Mouse (Mus musculus) neural tube, embryonic 12.5 days (tissue): ENCODE results near the gene Txnl4b. TPM values are rescaled to one million over a fixed set of nuclear protein-coding genes. Genes with fewer than 3 reads are reported as not detected.

Experiments
- ATAC-seq: fragments of 200-750 bp; cut with Nextera tagmentation; 2 replicates; pipeline ENCODE4 v1.8.0; 2017; ENCODE audit warnings: low read depth, mild to moderate bottlenecking, moderate TSS enrichment, moderate library complexity; ENCODE audit not compliant: low FRiP score
- H3K27ac ChIP-seq: fragments of 300-500 bp; sonication (generic); 2 replicates; pipeline ENCODE4 v1.5.1; 2016
- H3K27me3 ChIP-seq: fragments of 300-500 bp; sonication (generic); replicated peaks from 2 replicates; pipeline ENCODE4 v1.6.1; 2016; ENCODE audit warnings: mild to moderate bottlenecking
- H3K36me3 ChIP-seq: fragments of 300-500 bp; sonication (generic); 2 replicates; pipeline ENCODE4 v1.6.1; 2016; ENCODE audit warnings: mild to moderate bottlenecking
- H3K4me1 ChIP-seq: fragments of 300-500 bp; sonication (generic); 2 replicates; pipeline ENCODE4 v1.6.1; 2016
- H3K4me2 ChIP-seq: fragments of 300-500 bp; sonication (generic); replicated peaks from 2 replicates; pipeline ENCODE4 v1.6.1; 2016; ENCODE audit warnings: mild to moderate bottlenecking
- H3K4me3 ChIP-seq: fragments of 300-500 bp; sonication (generic); 2 replicates; pipeline ENCODE4 v1.5.1; 2016
- H3K9ac ChIP-seq: fragments of 300-500 bp; sonication (generic); 2 replicates; pipeline ENCODE4 v1.6.1; 2016; ENCODE audit warnings: mild to moderate bottlenecking
- H3K9me3 ChIP-seq: fragments of 300-500 bp; sonication (generic); 2 replicates; pipeline ENCODE4 v1.6.1; 2016; ENCODE audit warnings: mild to moderate bottlenecking
- WGBS: fragments of 180-500 bp; shearing (Covaris S2); methylation state at CpG from one replicate; pipeline ENCODE4 v1.1.7; 2016; 5-methylcytosine and 5-hydroxymethylcytosine counted together
- polyA plus RNA-seq: library from polyadenylated mRNA; unstranded; fragments of >200 nt; fragmentation: Nextera tagmentation; extraction: Ambion mirVana; gene quantifications from 2 replicates; pipeline ENCODE4 v1.2.1, GENCODE M21; 2016

Txnl4b gene
- polyA plus RNA-seq, 1 experiment from 2014 or later = 23.4 TPM

DNA sequence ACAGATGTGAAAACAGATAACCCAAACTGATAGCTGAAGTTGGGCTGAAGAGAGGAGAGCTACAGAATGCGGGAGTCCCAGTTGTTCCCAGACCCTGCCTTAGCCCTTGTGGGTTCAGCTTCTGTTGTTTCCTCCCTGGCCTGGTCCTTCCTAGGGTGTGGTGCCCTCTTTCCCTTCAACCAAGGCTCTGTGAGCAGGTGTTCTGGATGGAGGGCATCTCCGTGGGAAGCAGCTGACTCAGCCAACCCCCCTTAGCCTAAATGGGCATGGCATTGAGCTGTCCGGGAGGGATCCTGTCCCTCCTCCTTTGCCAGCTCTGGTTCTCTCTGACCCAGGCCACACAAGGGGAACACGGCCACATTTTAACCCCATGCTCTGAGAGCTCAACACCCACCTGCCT, 10.6 kb downstream of the Txnl4b start:
- 82% methylated on average over 4 of the region's 4 CpGs for WGBS
- no peak overlapping the region for H3K27ac ChIP-seq
- ATAC-seq = no peak
- H3K4me2 ChIP-seq = no peak overlapping the region
- H3K9me3 ChIP-seq = no peaks in the 10 kb centered on the region
- no peak overlapping the region for H3K9ac ChIP-seq
- H3K36me3 ChIP-seq = peaks cover 13% of the 10 kb centered on the region; the same call in 1 of the 2 replicates
- H3K4me3 ChIP-seq = no peak overlapping the region
- H3K27me3 ChIP-seq = no peaks in the 10 kb centered on the region
- H3K4me1 ChIP-seq = no peaks in the 10 kb centered on the region

DNA sequence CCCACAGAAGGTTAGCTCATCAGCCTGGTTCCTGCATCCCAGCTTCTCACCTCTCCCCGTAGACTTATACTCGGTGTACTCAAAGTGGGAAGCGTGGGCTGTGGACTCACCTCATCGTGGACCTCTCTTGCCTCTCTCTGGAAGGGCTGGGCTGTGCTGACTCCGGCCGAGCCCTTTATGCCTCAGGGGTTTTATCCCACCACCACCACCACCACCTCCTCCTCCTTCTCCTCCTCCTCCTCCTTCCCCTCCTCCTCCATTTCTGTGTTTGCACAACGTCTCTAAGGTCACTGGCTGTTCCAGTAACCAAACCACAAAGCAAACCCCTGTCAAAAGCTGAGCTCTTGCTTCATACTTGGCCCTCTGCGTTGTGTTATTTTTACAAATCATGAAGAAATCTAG, 13.2 kb downstream of the Txnl4b start, which contains the start of gene Hp:
Gene Hp (minus strand): TSS at position 273 of the 402 bp plus-strand sequence.
- no peak within 1 kb of the TSS for H3K4me3 ChIP-seq
- ATAC-seq = no peak
- no peak within 1 kb of the TSS for H3K9ac ChIP-seq
- H3K27ac ChIP-seq = no peak within 1 kb of the TSS
- no peaks in the 10 kb centered on the region for H3K36me3 ChIP-seq
- 70% methylated on average over 8 of the region's 8 CpGs for WGBS
- no peaks in the 10 kb centered on the region for H3K4me1 ChIP-seq
- no peak within 1 kb of the TSS for H3K4me2 ChIP-seq
- H3K9me3 ChIP-seq = no peaks in the 10 kb centered on the region
- H3K27me3 ChIP-seq = no peaks in the 10 kb centered on the region

DNA sequence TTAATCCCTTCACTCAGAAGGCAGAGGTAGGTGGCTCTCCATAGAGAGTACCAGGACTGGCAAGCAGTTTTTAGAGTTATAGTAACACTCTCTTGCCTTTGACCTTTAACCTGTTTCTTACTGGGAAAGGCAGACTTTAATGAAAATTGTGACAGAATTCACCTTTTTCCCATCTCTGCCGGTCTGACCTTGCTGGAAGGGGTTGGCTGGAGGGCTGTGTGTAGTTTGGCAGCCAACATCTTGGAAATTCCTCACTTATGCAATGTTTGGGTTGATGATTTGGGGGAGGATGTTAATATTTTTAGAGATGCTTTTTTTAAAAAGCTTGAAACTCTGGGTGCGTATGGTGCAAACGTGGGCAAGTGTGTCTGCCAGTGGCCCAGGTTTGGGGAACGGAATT, 18.6 kb downstream of the Txnl4b start:
- Histone ChIP-seq H3K4me3 (no peak overlapping the region), H3K27ac (no peak overlapping the region), H3K9me3 (no peaks in the 10 kb centered on the region; the same call in 1 of the 2 replicates), H3K4me2 (no peak overlapping the region), H3K27me3 (no peaks in the 10 kb centered on the region), H3K4me1 (no peaks in the 10 kb centered on the region), H3K9ac (no peak overlapping the region), H3K36me3 (no peaks in the 10 kb centered on the region)
- 84% methylated on average over 4 of the region's 4 CpGs for WGBS
- ATAC-seq = no peak

DNA sequence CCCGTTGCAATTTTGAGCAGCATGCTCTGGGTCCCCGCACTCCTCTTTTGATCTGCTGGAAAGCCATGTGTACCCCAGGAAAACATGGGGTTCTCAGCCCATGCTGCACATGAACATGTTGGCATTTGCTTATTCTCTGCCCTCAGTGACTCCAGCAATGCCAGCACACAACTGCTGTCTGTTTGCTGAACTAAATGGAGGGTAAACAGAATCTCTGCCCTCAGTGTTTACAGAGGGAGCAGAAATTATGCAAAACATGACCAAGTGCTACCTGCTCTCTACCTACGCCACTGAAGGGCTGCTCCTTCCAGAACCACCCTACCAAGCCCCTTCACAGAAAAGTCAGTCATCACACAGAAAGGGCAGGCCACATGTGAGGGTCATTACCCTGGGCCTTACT, 19.1 kb downstream of the Txnl4b start:
- Histone ChIP-seq H3K27ac (no peak overlapping the region), H3K9ac (no peak overlapping the region), H3K4me1 (no peaks in the 10 kb centered on the region), H3K9me3 (no peaks in the 10 kb centered on the region; the same call in 1 of the 2 replicates), H3K4me2 (no peak overlapping the region), H3K4me3 (no peak overlapping the region), H3K27me3 (no peaks in the 10 kb centered on the region), H3K36me3 (no peaks in the 10 kb centered on the region)
- ATAC-seq = no peak
- WGBS = 94% methylated on average over 3 of the region's 3 CpGs

DNA sequence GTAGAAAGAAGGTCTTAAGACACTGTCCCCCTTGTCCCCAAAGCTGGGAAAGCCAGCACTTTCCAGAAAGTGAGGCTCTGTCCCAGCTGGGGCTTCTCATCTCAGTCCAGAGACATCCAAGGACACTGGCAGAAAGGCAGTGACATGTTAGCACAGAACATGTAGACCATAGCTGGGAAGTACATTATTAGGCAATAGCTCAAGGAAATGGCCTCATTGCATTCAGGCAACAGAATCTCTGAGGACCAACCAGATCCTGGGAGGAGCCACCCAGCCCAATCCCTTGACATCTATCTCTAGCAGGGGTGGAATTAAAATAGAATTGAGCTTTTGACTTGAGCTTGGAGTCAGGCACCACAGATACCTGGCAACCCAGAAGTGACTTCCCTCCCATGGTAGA, 20.0 kb downstream of the Txnl4b start:
- Histone ChIP-seq H3K36me3 (no peaks in the 10 kb centered on the region), H3K9me3 (no peaks in the 10 kb centered on the region; the same call in 1 of the 2 replicates), H3K27me3 (no peaks in the 10 kb centered on the region), H3K9ac (no peak overlapping the region), H3K4me1 (no peaks in the 10 kb centered on the region), H3K4me3 (no peak overlapping the region), H3K27ac (no peak overlapping the region), H3K4me2 (no peak overlapping the region)
- no peak for ATAC-seq

DNA sequence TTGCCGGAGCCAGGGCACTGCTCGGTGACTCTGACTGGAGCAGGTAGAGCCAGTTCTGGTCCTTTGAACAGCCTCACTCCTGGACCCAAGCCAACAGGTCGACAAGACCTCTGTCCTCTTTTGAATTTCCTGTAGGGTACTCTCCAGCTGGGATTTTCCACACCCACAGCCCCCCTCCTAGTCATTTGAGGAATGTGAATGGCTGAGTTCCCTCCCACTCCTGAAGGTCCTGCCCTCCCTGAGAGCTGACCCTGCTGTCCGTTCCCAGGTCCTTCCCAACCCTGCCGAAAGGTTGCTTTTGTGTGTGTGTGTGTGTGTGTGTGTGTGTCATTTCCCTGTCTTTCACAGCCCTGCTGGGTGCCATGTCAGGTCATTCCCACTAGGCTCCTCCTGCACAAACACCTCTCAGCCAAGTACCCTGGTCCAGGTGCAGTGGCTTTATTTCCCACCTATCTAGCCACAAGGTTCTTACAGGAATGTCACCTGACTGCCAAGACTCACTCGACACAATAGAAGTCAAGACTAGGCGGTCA, 21.3 kb downstream of the Txnl4b start:
- Histone ChIP-seq H3K4me2 (no peak overlapping the region), H3K27me3 (no peaks in the 10 kb centered on the region), H3K9ac (no peak overlapping the region), H3K4me3 (no peak overlapping the region), H3K4me1 (no peaks in the 10 kb centered on the region), H3K36me3 (peaks cover 5% of the 10 kb centered on the region), H3K27ac (no peak overlapping the region), H3K9me3 (no peaks in the 10 kb centered on the region; the same call in 1 of the 2 replicates)
- no peak for ATAC-seq
- WGBS = 65% methylated on average over 7 of the region's 7 CpGs

DNA sequence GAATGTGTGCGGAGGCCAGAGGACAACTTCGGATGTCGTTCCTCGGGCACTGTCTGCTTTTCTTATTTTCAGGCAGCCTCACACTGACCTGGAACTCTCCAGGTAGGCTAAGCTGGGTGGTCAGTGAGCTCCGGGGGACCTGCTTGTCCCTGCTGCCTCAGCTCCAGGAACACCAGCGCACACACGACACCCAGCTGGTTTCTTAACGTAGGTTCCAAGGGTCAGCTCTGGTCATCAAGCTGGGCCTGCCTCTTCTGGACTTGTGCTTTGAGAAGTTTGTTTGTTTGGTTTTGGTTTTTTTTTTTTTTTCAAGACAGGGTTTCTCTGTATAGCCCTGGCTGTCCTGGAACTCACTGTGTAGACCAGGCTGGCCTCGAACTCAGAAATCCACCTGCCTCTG, 25.2 kb downstream of the Txnl4b start:
- H3K4me1 ChIP-seq = no peaks in the 10 kb centered on the region
- peaks cover 30% of the 10 kb centered on the region for H3K36me3 ChIP-seq
- H3K27me3 ChIP-seq = no peaks in the 10 kb centered on the region
- no peak overlapping the region for H3K4me3 ChIP-seq
- ATAC-seq = no peak
- 86% methylated on average over 9 of the region's 9 CpGs for WGBS
- H3K27ac ChIP-seq = no peak overlapping the region
- H3K9me3 ChIP-seq = no peaks in the 10 kb centered on the region
- no peak overlapping the region for H3K9ac ChIP-seq
- H3K4me2 ChIP-seq = no peak overlapping the region

DNA sequence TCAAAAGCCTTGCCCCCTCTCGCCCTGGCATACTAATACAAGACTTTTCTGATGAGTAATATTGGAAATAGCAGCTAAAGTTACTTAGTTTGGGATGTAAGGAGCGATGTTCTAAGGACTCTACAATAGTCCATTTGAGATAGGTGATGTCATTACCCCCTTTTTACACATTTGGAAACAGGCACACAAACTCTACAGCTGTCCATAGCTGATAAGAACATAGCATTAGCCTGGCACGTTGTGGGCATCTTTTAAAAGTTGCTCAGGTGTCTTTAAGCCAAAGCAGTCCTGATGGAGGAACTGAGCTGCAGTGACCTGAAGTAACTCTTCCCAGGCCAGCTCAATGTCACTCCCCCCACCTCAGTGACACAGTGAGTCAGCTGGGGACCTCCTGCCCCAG, 25.7 kb downstream of the Txnl4b start:
- Histone ChIP-seq H3K4me1 (no peaks in the 10 kb centered on the region), H3K4me3 (no peak overlapping the region), H3K4me2 (no peak overlapping the region), H3K27ac (no peak overlapping the region), H3K27me3 (no peaks in the 10 kb centered on the region), H3K9me3 (no peaks in the 10 kb centered on the region), H3K36me3 (peaks cover 30% of the 10 kb centered on the region), H3K9ac (no peak overlapping the region)
- 86% methylated on average over 3 of the region's 3 CpGs for WGBS
- ATAC-seq = no peak

DNA sequence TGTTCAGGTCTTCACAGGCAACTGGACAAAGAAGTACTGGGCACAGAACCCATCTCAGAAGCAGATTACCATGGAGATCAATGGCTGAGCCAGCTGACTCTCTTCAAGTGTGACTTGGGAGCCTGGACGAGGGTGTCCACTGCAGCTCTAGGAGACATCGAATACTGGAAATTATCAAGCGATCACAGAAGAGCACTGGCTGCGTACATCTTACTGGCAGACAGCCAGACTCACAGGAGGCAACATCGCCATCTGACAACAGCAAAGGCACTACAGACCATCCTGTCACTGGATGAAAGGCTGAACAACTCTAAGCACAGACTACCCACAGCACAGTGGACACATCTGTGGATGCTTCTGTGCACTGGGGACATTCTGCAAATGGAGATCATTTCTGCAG, 26.5 kb downstream of the Txnl4b start:
- no peak for ATAC-seq
- Histone ChIP-seq H3K4me1 (no peaks in the 10 kb centered on the region), H3K27me3 (no peaks in the 10 kb centered on the region), H3K27ac (no peak overlapping the region), H3K9ac (no peak overlapping the region), H3K4me3 (no peak overlapping the region), H3K9me3 (no peaks in the 10 kb centered on the region), H3K4me2 (no peak overlapping the region), H3K36me3 (peaks cover 30% of the 10 kb centered on the region)
- 92% methylated on average over 5 of the region's 5 CpGs for WGBS

DNA sequence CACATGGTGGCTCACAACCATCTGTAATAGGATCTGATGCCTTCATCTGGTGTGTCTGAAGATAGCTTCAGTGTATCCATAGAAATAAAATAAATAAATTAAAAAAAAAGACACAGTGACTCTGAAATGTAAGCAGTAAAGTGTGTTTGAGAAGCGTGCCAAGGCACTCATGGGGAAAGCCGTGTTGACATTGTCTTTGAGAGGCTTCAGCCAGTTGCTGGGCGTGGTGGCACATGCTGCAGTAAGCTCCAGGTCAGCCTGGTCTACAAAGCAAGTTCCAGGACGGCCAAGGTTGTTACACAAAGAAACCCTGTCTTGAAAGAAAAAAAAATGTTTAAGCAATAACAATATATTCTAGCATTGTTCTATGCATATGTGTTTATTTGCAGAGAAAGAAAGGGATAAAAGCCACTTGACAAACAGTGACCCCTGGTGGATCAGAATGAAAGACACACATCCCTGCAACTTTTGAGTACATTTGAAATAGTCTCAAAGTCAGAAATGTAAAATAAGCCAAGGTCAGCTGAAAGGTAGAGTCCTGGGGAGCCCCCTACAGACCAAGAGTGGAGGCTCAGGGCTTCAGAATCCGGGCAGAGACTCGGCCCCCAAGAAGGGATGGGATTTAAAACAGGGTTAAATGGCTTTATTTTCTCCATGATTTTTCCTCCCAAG, 27.6 kb downstream of the Txnl4b start:
- Histone ChIP-seq H3K27me3 (no peaks in the 10 kb centered on the region), H3K4me3 (no peak overlapping the region), H3K9ac (no peak overlapping the region), H3K36me3 (peaks cover 30% of the 10 kb centered on the region), H3K4me1 (no peaks in the 10 kb centered on the region), H3K27ac (no peak overlapping the region), H3K4me2 (no peak overlapping the region), H3K9me3 (no peaks in the 10 kb centered on the region)
- no peak for ATAC-seq
- WGBS = 83% methylated on average over 6 of the region's 6 CpGs

DNA sequence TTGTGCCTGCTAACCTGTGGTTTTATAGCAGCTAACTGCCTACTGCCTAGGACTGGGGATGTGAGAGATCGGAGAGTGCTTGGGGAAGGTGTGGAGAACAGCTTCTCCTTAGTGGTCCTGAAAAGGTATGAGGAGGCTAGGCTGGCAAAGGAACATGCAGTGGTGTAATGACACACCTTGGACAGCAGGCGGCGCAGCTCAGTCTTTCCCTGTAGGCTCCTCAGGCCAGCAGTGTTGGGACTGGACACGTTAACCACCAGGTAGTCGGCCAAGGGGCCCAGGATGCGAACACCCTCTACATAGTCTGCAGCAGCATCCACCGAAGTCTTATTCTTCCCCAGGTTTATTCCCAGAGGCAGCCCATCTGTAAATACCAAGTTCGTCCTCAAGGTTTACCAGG, 30.2 kb downstream of the Txnl4b start:
- no peaks in the 10 kb centered on the region for H3K4me1 ChIP-seq
- ATAC-seq = no peak
- 52% methylated on average over 8 of the region's 8 CpGs for WGBS
- H3K9me3 ChIP-seq = no peaks in the 10 kb centered on the region
- no peak overlapping the region for H3K4me3 ChIP-seq
- H3K9ac ChIP-seq = no peak overlapping the region
- H3K27me3 ChIP-seq = no peaks in the 10 kb centered on the region
- H3K4me2 ChIP-seq = no peak overlapping the region
- peaks cover 42% of the 10 kb centered on the region for H3K36me3 ChIP-seq
- H3K27ac ChIP-seq = no peak overlapping the region

DNA sequence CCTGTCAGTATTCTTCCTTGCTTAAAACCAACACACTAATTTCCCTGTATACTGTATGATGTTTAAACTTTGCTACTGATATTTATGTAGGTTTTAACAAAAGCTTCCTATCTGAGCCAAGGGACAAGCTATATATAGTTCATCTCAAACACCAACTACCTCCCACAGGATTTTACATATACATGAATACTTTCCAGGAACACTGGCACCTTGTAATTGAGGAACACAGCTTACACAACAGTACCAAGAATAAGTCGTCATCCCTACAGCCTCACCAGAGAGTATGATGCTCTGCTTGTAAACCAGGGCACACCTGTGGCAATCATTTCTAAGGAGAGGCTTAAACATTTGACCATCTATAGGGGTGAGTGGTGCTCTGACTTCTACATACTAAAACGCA, 41.0 kb downstream of the Txnl4b start:
- Histone ChIP-seq H3K9ac (no peak overlapping the region), H3K4me2 (no peak overlapping the region), H3K9me3 (no peaks in the 10 kb centered on the region), H3K27me3 (no peaks in the 10 kb centered on the region), H3K4me3 (no peak overlapping the region), H3K27ac (no peak overlapping the region), H3K4me1 (peaks cover 11% of the 10 kb centered on the region; the same call in 1 of the 2 replicates), H3K36me3 (peaks cover 23% of the 10 kb centered on the region; the same call in 1 of the 2 replicates)
- ATAC-seq = no peak
- 87% methylated on average over 2 of the region's 2 CpGs for WGBS

DNA sequence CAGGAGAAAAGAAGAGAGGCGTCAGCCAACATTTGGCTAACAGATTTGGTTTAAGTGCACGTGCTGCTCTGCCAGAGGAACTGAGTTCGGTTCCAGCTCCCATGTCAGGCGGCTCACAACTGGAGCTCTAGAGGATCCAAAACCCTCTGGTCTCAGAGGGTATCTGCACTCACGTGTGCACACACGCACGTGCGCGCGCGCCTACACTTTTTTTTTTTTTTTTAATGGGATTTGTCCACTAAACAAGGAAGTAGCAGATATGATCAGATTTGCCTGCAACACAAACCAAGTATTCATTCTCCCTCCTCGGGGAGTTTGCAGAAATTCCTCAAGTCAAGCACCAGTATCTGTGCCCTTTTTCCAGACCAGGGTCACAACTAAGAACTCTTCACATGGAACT, 42.0 kb downstream of the Txnl4b start:
- Histone ChIP-seq H3K4me3 (peak overlapping the region; percentile 54), H3K4me1 (peaks cover 11% of the 10 kb centered on the region; the same call in 1 of the 2 replicates), H3K9ac (peak overlapping the region; percentile 64), H3K9me3 (no peaks in the 10 kb centered on the region), H3K36me3 (peaks cover 16% of the 10 kb centered on the region; the same call in 1 of the 2 replicates), H3K27ac (no peak overlapping the region), H3K4me2 (peak overlapping the region; percentile 71), H3K27me3 (no peaks in the 10 kb centered on the region)
- ATAC-seq = no peak
- 12% methylated on average over 12 of the region's 12 CpGs for WGBS
